Mouse (Mus musculus): ENCODE measurements around the gene Cytip.

The Cytip gene

GRCm38 (mm10) chr2:58195346-58195745 is at the start of gene Cytip:
TSS of gene Cytip (minus strand) at chr2:58195532.
- DNase-seq (ENCODE audit: low spot score), result no peak

DNA sequence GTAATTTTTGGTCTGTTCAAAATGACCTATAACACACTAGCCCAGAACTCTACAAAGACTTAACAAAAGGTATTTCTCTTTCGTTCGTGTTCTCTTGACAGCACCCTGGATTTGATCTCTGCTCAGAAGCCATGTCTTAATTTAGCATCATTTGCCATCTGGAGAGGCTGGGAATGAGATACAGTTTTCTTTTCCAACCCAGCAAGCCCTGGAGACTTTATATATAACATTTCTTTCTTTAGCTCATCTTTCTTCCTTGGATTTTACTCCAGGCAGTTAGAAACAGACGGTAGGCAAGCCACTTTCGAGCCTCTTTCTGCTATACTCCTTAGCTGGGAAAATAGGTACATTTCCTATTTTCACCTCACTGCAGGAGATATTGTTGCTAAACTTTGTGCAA is 45.3 kb upstream of the Cytip start:
- no peak for DNase-seq (ENCODE audit: low spot score)

GRCm38 (mm10) chr2:58237487-58237886 is 42.2 kb upstream of the Cytip start:
- DNase-seq (ENCODE audit: low spot score), result no peak

DNA sequence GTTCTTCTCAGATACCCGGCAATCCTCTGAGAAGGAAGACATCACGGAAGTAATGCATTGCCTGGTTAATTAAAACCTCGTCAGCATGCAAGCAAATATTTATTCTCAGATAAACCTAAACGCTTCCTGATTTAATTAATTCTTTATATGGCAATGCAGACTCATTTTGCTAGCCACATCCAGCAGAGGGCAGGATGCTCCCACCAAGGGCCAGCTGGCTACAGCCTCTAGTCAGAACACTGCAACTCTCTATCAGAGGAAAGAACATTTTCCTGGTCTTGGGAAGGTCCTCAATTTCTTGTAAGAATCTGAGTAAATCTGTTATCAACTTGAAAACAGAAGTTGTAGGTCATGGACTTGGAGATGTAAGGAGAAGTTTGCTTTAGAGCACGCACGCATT is 4.1 kb upstream of the Cytip start:
- peak; percentile 77 for DNase-seq (ENCODE audit: low spot score)

DNA sequence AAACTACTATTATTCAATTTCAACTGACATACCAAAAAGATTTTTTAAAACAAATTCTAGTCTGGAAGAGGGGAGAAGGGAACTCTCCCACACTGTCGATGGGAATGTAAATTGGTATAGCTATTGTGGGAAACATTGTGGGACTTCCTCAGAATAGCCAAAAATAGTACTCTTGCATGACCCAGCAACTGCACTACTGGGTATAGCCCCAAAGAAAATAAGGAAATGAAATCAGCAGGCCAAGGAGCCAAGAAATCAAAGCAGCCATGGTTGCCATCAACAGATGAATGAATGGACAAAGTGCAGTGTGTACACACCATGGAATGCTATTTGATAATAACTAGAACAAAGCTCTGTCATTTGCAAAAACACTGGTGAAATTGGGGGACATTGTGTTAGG is 1.5 kb upstream of the Cytip start:
- no peak for DNase-seq (ENCODE audit: low spot score)

DNA sequence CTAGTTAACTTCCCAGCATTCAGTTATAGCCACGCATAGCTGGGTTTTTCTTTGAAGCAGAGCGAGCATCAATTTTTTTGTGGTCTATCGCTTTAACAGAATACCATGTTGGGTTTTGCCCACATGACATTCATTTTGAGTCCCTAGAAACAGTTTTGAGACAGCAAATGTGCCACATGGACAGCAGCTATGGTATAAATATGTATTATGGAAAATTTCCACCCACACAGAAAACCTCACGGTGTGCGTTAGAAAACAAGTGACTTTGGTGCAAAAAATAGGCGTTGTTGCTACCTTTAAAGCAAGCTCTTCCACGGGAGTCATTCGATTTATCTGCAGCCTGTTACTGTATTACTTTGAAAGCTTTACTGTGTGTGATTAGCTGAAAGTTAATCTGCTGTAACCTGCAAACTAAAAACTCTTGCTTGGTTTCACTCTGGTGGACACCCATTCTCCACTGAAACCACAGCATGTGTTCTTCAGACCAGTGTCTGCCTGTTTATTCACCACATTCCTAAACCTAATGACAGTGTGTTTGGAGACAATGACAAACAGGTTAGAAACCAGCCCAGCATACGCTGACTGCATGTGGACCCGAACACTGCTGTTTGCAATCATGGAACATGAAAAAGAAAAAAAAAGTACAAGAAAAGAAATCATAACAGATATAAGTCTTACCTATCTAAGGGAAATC is 763 bp downstream of the Cytip start:
- DNase-seq (ENCODE audit: low spot score), result no peak

DNA sequence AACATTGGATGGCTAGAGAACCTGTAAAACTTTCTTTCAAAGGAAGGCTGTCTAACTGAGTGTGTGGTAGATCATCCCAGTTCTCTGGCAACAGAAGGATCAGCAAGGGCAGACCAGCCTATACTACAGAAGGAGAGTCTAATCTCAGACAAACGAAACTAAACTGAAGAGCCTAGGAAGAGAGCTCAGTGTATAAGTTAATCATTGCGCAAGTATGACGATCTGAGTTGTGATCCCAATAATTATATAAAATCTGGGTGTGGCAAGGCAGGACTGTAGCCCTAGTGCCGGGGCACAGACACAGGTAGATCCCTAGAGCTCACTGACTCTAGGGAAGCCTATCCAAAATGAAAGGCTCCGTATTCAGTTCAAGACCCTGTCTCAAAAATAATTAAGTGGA is 3.2 kb downstream of the Cytip start:
- no peak for DNase-seq (ENCODE audit: low spot score)

GRCm38 (mm10) chr2:58189501-58189900 is 5.8 kb downstream of the Cytip start:
- no peak for DNase-seq (ENCODE audit: low spot score)

DNA sequence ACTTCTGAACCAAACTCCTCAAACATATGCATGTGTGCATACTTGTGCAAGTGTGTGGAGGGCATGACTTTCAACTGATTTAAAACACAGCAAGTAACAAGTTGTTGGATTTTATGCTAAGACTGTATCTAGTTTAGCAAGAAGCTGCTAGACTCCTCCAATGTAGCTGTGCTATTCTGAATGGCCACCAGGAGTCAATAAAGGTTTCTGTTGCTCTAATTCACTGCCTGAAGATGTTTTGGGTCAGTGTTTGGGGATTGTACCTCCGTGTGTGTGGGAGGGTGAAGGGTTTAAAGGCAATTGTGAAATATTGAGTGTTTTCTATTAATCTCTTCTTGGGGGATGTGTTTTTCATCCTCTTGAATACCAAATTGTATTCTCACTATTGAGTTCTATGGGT is 6.4 kb downstream of the Cytip start:
- no peak for DNase-seq (ENCODE audit: low spot score)

- no peak for DNase-seq (ENCODE audit: low spot score)
Measured at GRCm38 (mm10) chr2:58187310-58188051, 7.9 kb downstream of the Cytip start.

DNA sequence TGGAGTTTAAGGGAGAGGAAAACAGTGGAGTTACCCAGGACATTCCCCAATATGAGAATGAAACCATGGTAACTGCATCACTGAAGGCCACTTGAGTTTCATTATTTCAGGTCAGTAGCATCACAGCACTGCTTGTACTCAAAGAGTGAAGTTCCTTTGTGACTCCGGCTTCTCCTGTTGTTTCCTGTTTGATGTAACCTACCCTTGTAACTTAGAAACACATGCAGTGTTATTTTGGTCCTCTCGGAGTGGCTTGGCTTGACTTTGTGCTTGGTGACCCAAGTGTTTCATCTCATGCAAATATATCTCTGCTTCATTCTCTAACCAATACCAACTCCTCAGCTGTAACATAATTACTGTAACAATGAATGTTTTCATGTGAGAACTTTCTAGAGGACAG is 11.1 kb downstream of the Cytip start:
- no peak for DNase-seq (ENCODE audit: low spot score)

GRCm38 (mm10) chr2:58183658-58184057 is 11.7 kb downstream of the Cytip start:
- no peak for DNase-seq (ENCODE audit: low spot score)

DNA sequence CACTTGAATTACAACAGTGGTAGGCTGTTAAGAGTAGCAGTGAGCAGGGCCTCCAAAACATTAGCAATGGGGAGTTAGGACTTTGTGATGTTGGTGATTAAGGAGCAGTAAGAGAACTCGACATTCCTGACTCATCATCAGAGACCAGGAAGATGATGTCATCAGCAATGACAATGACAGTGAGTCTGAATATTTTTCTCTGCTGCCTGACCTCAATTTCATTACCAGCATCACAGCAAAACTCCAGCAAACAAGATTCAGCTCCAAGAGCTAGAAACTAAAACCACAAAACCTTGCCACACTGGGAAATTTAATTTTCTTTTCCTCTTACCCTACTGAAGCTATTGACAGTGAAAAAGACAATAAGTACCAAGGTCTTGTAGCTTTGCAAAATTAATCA is 14.6 kb downstream of the Cytip start:
- no peak for DNase-seq (ENCODE audit: low spot score)

GRCm38 (mm10) chr2:58179056-58179455 is 16.3 kb downstream of the Cytip start:
- DNase-seq (ENCODE audit: low spot score), result no peak

GRCm38 (mm10) chr2:58175392-58176291 is 19.7 kb downstream of the Cytip start:
- DNase-seq (ENCODE audit: low spot score), result no peak

GRCm38 (mm10) chr2:58174476-58175286 is 20.7 kb downstream of the Cytip start:
- DNase-seq (ENCODE audit: low spot score), result peak; percentile 26

DNA sequence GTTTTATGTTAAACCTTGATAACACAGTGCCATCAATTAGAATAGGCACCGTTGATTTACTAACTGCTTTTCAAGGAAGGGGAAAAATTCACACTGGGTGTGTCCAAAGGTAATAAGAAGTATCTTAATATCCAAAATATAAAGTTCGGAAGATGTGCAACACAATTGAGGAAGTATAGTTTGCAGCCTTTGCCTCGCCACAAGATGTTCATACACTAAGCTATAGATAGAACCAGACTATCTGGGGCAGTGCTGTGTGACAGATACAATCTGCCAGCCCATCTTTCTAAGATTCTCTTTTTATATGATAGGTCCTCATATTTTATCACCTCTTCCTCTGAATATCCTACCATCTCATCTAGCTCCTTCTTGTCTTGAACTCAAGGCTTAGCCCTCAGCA is 22.4 kb downstream of the Cytip start:
- no peak for DNase-seq (ENCODE audit: low spot score)

DNA sequence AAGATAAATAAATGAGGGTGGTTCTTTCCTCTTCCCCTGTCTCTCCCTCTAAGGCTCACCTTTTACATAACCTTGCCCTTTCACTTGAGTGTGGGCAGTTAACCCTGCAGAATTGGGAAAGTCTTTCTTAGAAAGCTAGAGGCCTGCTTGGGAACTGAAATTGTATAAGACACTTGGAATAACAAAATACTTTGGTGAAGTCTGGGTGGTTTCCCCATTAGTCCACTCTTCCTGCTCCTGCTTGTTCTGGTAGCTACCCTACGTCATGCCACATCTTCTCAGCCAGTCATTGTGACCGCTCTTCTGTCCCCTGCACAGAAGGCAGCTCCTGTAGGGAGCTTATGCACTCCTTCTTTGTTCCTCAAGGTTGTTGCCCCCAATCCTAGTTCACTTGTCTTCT is 26.2 kb downstream of the Cytip start:
- no peak for DNase-seq (ENCODE audit: low spot score)

DNA sequence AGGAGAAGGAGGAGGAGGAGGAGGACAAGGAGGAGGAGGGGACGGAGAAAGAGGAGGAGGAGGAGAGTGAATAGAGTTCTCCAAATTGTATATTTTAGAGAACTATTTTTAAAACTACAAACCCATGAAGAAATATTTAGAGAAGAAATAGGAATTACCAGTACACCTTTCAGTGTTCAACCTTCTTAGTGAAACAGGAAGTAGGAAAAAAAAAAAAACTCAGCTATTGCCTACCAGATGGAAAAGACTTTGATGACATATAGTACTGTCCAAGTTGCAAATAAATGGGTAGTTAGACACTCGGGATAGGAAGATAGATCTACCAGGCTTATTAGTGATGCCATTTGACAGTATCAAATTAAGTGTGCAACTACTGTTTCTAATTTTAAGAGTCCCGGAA is 27.7 kb downstream of the Cytip start:
- no peak for DNase-seq (ENCODE audit: low spot score)

- no peak for DNase-seq (ENCODE audit: low spot score)
Measured at GRCm38 (mm10) chr2:58166764-58167163, 28.6 kb downstream of the Cytip start.

GRCm38 (mm10) chr2:58163457-58164181 is 31.7 kb downstream of the Cytip start:
- DNase-seq (ENCODE audit: low spot score), result no peak
